Mouse (Mus musculus) layer of hippocampus, adult 18-20 months (tissue): Measurements from ENCODE around the gene Gjb3. TPM values are rescaled to one million over a fixed set of nuclear protein-coding genes. Genes with fewer than 3 reads are reported as not detected.

Source experiments
- DNase-seq, 2 experiments: peaks; one replicate each; pipeline ENCODE4 v3.0.0; 2022; ENCODE audit warnings: low spot score in 2 of 2
- long read RNA-seq: library from polyadenylated mRNA; stranded (forward); transcript quantifications from one replicate; pipeline ENCODE4 v2.0.0, GENCODE M21; 2021
- total RNA-seq, 2 experiments: library from RNA; stranded (reverse); gene quantifications; 2 replicates each; pipeline ENCODE4 v1.2.3; 2021

Gjb3 gene
- total RNA-seq = under 1 TPM; 0.18 to 0.25 TPM
- long read RNA-seq = 0 reads

GRCm38 (mm10) chr4:127330181-127331100 lies at the start of gene Gjb3:
Gene Gjb3, minus strand, starts transcription at chr4:127330844.
- peak in 1 of 2 experiments; percentile 21 for DNase-seq

GRCm38 (mm10) chr4:127377344-127377743 lies 46.7 kb upstream of the Gjb3 start:
- no peak for DNase-seq

GRCm38 (mm10) chr4:127375541-127376177 lies 45.0 kb upstream of the Gjb3 start:
- no peak for DNase-seq

- DNase-seq = no peak
Observed at GRCm38 (mm10) chr4:127374645-127375044, 44.0 kb upstream of the Gjb3 start.

- DNase-seq = no peak
Observed at GRCm38 (mm10) chr4:127373491-127373890, 42.8 kb upstream of the Gjb3 start.

GRCm38 (mm10) chr4:127371546-127371945 lies 40.9 kb upstream of the Gjb3 start:
- DNase-seq = no peak

GRCm38 (mm10) chr4:127370447-127370846 lies 39.8 kb upstream of the Gjb3 start:
- DNase-seq = no peak

- peak; percentile 38 to 77 for DNase-seq
Observed at GRCm38 (mm10) chr4:127368379-127368973, 37.8 kb upstream of the Gjb3 start.

- DNase-seq = no peak
Observed at GRCm38 (mm10) chr4:127365834-127366233, 35.2 kb upstream of the Gjb3 start.

- DNase-seq = no peak
Observed at GRCm38 (mm10) chr4:127365433-127365832, 34.8 kb upstream of the Gjb3 start.

GRCm38 (mm10) chr4:127364431-127364830 lies 33.8 kb upstream of the Gjb3 start:
- no peak for DNase-seq

GRCm38 (mm10) chr4:127363331-127363730 lies 32.7 kb upstream of the Gjb3 start:
- DNase-seq = no peak

GRCm38 (mm10) chr4:127362520-127362919 lies 31.9 kb upstream of the Gjb3 start:
- no peak for DNase-seq

- no peak for DNase-seq
Observed at GRCm38 (mm10) chr4:127358018-127358417, 27.4 kb upstream of the Gjb3 start, which contains the start of gene Gjb5. Gene Gjb5, minus strand, starts transcription at chr4:127358181.

- peak in 1 of 2 experiments; percentile 65 for DNase-seq
Observed at GRCm38 (mm10) chr4:127354506-127355485, 24.2 kb upstream of the Gjb3 start.

- DNase-seq = peak in 1 of 2 experiments; percentile 12
Observed at GRCm38 (mm10) chr4:127353951-127354438, 23.4 kb upstream of the Gjb3 start, which contains the start of gene Gjb4. Gene Gjb4, minus strand, starts transcription at chr4:127354081.

- no peak for DNase-seq
Observed at GRCm38 (mm10) chr4:127352594-127352993, 21.9 kb upstream of the Gjb3 start.

- no peak for DNase-seq
Observed at GRCm38 (mm10) chr4:127349560-127350300, 19.1 kb upstream of the Gjb3 start.

- DNase-seq = no peak
Observed at GRCm38 (mm10) chr4:127345000-127345399, 14.4 kb upstream of the Gjb3 start.

GRCm38 (mm10) chr4:127341372-127341771 lies 10.7 kb upstream of the Gjb3 start:
- no peak for DNase-seq
